Mouse (Mus musculus) kidney, adult 2 months (tissue): ENCODE measurements around the gene Kcnh6.

Experiments
- CTCF ChIP-seq: fragments of 200-500 bp; conservative IDR thresholded peaks from 2 replicates; pipeline ENCODE4 v1.5.1; 2011; ENCODE audit warnings: low read depth, mild to moderate bottlenecking, control low read depth, low read length, moderate library complexity, mixed read lengths; ENCODE audit not compliant: insufficient read depth, insufficient read length
- POLR2A ChIP-seq: fragments of 200-500 bp; IDR thresholded peaks from one replicate; pipeline ENCODE4 v1.6.1; 2011; ENCODE audit warnings: low read depth, low read length, control low read depth

DNA sequence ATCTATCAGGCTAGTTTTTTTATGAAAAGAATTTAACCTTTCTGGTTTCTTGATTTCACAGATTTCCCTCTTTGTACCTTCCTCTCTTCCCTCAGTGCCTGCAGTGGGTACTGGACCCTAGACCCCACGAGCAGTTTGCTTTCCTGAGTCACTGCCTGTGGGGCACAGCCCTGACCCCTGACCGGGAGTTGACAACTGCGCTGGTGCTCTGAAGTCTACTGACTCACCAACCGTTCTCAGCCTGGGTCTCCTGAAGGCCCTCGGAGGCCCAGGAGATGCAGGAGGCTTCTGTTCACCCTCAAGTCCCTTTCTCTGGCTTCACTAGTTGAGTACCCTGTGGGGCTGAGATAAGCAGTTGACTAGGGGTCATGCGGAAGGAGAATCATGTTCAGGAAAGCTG, 47.4 kb downstream of the Kcnh6 start:
- no peak for TF ChIP-seq CTCF
- no peak for TF ChIP-seq POLR2A
